Mouse (Mus musculus) urinary bladder, postnatal 14 days (tissue): ENCODE measurements around the gene Tmprss9.

Source experiments
- DNase-seq: peaks from one replicate; pipeline ENCODE4 v3.0.0; 2021; ENCODE audit warnings: low spot score

The Tmprss9 gene

DNA sequence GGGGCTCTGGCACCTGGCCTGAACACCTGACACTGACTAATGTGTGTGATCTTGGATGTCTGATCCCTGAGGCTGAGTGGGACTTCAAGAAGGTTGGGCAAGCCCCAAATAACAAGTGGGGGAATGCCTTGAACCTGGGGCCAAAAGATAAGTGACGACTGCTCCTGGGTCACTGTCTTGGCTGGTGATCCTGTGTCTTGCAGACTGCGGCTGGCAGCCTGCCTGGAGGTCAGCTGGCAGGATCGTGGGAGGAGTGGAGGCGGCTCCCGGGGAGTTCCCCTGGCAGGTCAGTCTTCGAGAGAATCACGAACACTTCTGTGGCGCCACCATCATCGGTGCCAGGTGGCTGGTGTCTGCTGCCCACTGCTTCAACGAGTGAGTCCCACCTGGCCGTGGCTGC, 15.5 kb downstream of the Tmprss9 start:
- peak; percentile 49 for DNase-seq

DNA sequence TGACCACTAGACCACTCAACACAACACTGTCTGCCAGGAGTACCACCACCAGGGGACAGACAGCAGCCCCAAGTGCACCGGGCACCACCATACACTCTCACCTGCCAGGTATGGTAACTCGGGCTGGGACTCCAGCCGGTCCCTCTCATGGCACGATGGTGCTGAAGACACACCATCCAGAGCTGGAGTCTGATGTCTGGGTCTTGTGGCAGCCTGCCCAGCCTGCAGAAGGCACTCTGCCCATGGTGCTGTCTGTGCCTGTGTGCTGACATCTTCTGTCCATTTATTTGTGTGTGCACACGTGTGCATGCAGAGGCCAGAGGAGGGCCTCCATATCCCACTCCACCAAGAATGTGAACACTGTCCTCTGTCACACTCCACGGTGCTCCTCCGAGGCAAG, 23.5 kb downstream of the Tmprss9 start:
- no peak for DNase-seq

DNA sequence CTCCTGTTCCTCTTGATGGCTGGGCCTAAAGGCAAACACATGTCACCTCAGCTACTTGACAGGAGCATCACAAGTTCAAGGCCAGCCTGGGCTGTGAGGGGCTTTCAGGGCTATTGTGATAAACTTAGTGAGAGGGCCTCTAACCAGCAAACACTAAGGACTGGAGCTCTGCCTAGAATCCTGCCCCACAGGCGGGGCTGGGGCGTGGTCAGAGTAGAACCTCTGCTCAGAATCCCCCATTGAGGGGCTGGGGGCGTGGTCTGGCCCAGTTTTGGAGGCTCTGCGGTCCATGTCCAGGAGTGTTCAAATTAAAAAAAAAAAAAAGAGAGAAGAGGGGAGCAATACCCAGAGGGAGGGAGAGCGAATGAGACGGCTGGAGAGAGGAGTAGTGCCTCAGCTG, 24.0 kb downstream of the Tmprss9 start:
- no peak for DNase-seq

DNA sequence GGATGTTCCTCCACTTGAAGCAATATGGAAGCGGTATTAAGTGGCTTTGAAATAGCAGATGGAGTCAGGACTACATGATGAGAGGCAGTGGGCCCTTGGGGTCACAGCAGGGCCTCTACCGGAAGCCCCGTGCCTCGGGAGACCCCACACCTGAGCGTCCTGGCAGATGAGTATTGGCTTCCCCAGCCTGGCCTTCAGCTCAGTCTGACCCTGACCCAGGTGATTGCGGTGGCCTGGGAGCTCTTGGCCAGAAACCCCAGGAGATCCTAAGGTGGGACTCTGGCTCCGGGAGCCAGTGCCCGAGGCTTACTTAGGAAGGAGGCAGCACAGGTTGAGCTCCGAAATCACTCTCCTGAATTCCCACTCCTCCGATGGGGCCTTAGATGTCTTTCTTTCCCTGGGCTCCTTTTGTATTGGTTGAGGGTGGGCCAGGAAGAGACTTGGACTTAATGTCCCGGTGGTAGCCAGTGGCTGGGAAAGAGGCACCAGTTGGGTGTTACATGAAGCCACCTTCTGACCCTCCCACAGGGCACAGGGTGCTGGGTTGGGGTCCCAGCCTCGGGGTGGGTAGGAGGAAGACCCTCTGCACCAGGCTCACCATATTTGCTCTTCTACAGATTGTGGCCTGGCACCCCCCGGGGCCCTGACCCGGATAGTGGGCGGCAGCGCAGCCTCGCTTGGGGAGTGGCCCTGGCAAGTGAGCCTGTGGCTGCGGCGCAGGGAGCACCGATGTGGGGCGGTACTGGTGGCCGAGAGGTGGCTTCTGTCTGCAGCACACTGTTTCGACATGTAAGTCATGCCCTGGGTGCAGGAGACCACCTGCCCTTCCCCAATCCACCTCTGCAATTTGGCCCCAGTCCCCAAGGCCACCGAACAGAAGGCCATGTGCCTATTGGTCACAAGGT, 25.2 kb downstream of the Tmprss9 start:
- no peak for DNase-seq

DNA sequence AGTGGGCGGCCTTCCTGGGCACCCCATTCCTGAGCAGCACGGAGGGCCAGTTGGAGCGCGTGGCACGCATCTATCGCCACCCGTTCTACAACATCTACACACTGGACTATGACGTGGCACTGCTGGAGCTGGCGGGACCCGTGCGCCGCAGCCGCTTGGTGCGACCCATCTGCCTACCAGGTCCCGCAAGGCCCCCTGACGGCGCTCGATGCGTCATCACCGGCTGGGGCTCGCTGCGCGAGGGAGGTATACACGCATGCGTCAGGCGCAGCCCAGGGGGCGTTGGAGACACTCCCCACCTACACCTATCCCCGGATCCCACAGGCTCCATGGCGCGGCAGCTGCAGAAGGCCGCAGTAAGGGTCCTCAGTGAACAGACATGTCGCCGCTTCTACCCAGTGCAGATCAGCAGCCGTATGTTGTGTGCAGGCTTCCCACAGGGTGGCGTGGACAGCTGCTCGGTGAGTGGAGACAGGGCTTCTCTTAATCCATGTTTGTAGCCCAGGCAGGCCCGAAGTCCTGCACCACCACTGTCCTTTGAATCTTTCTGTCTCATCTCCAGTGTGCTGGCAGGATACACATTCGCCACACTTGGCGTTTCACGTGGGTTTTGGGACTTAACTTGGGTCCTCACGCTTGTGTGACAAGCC, 26.3 kb downstream of the Tmprss9 start:
- DNase-seq, result no peak

DNA sequence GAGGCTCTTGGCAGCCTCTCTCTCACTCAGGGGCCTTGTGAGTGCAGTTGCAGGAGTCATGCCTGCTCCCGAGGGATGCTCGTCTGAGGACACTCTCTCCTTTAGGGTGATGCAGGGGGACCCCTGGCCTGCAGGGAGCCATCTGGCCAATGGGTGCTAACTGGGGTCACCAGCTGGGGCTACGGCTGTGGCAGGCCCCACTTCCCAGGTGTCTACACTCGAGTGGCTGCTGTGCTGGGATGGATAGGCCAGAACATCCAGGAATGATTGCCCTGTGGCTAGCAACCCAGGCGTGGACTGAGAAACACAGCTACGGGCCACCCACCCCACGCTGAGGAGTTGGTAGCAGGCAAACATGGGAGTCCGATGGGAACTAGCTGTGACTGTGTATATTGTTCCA, 27.4 kb downstream of the Tmprss9 start:
- no peak for DNase-seq

DNA sequence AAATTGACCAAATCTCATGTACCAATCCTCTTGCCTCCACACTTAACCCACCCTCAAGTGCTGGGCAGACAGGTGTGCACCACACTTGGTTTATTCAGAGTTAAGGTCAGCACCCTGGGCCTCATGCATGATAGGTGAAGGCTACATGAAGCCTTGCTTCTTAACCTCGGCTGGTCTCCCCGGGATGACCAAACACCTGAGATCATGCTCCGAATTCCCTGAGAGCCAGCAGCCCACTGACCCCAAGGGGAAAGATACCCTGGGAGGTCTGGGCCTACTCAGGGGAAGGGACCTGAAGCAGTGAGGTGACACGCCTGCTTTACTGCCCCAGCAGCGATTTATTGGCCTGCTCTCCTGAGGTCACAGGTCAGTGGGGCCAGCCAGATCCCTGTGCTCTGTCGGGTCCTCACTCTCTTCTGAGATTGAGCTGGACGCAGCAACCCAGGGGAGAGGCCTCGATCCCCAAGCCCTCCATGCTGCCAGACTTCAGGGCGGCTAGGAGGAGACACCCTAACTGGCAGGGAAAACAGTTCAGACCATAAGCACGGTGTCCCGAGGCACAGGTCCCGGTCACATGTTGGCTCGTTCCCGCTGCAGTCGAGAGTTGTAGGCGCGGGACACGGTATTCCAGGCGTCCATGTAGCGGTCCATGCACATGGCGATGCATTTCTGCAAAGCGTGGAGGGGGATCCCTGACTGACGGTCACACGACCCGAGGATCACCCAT, 28.1 kb downstream of the Tmprss9 start:
- no peak for DNase-seq

DNA sequence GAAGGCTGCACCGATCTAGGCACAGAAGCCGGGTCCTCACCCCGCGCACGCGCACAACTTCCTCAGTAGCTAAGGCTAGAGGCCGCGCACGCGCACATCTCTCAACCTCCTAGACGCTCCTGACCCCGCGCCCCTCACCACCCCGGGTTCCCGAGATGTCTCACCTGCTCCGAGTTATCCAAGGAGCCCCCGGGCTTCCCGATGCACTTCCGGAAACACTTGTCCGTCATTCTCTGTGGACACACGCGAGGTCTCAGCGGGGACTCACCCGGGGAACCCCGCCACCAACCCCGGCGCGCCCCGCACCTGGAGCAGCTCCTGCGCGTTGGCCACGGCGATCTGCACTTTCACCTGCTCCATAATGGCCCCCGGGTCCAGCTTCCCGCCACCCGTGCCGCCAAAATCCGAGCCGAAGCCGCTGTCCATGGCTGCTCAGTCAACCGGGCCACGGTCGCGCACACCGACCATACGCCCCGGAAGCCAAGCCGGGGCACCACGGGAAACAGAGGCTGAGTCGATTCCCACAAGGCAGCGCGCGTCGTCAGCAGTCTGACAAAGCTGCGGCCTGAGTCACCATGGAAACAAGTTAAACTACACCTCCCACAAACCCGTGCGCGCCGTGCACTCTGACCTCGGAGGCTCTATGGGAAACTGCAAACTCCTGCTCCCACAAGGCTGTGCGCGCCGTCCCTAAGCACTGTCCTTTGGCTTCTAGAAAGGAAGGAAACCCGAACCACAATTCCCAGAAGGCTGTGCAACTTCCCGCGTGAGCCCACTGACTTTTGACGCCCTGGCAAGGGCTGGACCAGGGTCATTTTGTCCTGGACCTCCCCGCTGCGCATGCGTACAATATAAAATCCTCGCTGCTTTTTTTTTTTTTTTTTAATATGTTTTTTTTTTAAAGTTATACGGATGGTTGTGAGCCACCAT, 28.9 kb downstream of the Tmprss9 start, which contains the start of gene Timm13:
Timm13 (minus strand) TSS at position 652 of the 930 bp plus-strand sequence.
- peak; percentile 97 for DNase-seq

DNA sequence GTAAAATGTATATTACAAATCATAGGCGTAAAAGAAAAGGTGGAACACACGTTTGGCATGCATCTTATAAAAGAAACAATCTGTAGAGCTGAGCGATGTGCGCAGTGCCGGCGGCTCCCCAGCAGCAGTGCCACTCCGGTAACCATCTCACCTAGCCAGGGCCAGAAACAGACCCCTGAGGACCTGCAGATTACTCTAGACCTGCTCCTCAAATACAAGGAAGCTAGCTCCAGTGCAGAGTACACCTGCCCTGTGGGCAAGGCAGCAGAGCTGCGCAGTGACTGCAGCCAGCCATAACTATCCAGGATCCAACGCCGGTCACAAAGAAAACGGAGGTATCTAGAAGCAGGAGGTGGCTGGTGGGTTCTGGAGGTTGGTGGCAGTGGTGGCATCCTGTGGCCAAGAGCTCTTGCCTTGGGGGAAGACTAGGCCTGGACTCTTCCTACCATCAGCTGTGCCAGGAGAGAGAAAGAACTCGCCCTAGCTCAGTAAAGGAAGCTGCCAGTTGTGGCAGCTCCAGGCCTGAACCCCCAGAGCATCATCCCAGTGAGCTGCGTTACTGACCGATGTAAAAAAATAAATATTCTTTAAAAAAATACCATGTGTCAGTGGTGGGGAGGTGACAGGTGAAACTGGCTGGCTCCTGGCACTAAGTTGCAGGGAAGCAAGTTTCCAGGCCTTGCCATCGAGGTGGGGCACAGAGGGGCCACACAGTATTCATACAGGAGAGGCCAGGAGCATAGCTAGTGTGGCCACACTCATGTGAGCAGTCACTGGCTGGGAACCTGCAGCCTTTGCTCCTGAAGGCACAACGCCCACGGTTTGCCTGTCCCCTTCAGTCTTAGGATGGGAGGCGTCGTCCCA, 30.0 kb downstream of the Tmprss9 start:
- DNase-seq, result no peak

DNA sequence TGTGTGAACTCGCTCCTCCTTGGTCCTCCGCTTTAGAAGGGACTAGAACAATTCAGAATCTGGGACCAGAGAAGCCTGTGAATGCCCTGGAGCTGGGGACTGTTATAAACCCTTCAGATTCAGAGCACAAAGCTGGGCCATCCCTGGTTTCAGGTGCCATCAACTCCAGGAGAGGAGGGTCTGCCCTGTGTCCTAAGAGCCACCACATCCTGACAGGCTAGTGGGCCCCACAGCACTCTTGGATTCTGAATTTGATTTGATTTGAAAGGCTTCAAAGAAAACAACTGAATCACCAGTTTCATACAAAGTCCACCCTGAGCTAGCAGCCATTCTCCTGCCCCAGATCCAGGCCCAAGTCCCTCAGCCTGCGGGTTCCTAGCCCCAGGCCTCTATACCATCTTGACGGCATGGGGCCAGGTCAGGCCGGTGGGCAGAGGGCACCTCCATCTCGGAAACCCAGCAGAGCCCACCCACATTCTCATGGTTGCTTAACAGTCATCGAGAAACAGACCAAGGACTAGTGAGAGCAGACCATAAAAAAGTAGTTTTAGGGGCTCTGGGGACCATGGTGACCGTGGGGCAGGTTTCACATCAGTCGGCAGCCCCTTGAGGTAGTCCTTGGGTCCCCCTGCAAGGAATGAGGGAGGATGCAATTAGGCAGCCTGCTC, 30.8 kb downstream of the Tmprss9 start:
- DNase-seq, result no peak

DNA sequence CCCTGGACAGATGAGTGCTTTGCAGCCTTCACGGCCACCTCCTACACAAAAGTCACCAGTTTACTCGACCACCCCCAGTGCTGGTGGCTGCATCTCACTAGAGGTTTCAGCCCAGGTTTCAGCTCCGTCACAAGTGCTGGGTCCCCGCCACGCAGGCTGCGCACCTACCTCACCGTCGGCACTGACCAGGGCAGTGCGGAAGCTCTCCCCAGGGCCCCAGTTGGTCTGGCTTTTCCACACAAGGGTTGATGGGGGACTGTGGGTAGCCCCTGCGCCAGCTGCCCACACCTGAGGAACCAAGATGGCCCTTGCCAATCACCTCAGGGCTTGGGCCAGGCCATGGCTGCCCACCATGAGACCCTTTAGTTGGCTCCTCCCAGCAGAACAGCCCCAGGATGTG, 31.6 kb downstream of the Tmprss9 start:
- no peak for DNase-seq

DNA sequence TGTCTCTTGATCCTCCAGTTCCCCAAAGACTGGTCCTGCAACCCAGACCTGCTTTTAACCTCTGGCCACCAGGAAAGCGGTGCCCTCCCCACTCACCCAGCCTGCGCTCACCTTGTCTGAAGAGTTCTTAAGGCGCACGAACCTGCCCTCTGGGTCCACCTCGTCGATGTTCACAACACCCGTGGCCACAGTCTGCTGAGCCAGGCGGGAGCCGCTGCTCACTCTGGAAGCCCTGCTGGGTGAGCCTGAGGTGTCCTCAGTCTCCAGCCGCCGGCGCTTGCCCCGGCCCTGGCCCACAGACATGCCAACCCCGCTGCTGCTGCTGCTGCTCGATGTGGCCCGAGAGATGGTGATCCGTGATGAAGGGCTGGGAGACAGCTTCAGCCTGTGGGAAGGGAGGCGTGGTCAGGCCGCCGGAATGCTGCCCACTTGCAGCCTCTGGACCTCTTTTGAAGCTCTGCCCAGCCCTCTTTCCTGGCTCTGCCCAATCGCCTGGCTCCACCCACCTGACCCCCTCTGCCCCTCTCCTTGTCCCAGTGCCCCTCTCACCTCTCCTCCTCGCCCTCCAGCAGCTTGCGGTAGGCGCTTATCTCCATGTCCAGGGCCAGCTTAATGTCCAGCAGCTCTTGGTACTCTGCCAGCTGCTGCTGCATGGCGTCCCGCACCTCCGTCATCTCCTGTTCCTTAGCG, 32.5 kb downstream of the Tmprss9 start:
- no peak for DNase-seq

DNA sequence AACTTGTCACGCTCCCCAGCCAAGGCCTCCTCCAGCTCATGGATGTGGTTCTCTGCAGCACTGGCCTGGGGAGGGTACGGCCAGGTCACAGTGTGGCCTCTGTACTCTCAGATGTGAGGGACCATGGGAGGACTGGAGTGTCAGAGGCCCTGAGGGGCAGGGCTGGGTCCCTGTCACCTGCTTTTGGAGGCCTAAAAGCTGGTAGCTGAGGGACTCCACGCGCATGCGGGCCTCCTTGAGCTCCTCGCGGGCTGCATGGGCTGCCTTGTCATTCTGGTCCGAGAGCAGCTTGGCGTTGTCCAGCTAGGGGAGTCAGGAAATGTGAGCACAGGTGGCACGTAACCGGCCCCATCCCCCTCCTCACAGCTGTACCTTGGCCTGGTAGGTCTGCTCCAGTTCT, 33.1 kb downstream of the Tmprss9 start:
- no peak for DNase-seq

DNA sequence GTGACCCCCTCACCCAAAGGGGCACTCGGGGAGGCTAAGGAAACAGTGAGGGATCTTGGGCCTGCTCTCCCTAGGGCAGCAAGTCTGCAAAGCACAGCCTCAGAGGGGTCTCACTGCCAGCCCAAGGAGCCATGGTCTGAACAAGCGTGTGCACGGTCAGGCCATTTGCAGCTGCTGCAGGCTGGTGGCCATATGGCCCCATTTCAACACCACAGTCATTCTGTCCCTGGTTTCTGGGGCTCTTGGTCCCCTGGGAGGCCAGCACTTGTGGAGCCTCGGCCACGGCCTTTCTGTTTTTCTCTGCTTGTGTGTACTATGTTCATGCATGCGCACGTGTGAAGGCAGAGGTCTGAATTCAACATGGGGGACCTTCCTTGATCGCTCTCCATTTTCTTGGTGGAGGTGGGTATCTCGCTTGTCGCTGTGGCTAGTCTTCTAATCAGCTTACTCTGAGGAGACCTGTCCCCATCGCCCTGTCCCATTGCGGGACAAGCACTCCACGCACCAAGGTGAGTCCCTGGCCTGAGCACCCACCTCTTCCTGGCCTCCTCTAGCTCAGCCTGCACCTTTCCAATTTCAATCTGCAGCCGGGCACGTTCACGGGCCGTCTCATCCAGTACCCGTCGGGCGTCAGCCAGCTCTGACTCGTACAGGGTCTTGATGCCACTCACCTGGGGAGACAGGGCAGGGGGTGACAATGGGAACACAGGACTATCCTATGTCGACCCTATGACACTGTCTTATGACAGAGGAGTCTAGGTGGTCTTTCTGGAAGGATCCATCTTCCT, 37.9 kb downstream of the Tmprss9 start:
- no peak for DNase-seq

DNA sequence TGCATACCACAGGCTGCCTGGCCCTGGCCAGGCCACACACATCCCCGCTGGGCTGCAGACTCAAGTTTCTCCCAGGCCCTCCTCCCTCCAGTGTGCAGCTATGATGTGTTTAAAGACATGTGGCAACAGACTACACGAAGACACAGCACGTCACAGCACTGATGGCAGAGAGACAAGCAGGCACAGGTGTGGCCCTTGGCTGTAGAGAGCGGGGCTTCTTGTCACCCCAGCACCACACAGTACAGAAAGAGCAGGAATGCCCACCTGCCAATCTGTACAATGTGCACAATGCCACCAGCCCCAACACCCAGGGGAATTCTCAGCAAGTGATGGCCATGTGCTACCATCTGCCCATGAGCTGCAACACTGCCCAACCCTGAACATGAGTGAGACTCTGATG, 39.7 kb downstream of the Tmprss9 start:
- no peak for DNase-seq

DNA sequence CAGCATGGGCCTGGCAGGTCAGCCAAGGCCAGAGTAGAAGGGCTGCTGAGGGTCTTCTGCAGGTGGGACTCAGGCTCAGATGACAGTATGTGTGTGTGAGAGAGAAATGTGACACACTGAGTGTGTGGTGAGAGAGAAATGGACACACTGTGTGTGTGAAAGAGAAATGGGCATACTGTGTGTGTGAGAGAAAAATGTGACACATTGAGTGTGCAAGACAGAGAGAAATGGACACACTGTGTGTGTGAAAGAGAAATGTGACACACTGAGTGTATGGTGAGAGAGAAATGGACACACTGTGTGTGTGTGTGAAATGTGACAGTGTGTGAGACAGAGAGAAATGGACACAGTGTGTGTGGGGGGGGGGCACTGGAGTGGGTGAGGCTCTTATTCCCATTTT, 40.2 kb downstream of the Tmprss9 start:
- DNase-seq, result no peak

DNA sequence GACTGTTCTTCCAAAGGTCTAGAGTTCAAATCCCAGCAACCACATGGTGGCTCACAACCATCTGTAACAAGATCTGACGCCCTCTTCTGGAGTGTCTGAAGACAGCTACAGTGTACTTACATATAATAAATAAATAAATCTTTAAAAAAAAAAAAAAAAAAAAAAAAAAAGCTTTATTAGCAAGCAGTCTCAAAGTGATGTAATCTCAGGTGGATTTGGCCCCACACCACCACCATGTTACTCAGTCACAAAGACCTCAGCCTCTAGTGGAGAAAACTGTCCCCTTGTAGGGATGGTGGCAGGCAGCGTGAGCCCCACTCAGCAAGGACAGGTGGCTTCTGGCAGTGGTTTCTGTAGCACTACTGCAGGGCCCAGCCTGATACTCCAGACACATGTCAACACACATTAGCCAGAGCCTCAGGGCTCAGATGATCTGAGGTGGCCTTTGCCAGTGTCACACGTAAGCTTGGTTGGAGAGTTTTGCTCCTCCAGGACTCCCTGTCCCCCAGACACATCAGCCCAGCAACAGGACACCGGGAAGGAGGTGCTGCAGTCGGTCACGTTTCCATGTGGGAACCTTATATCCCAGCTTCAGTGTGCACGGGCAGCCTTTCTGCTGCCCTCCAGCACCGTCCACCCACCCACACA, 41.8 kb downstream of the Tmprss9 start:
- no peak for DNase-seq

DNA sequence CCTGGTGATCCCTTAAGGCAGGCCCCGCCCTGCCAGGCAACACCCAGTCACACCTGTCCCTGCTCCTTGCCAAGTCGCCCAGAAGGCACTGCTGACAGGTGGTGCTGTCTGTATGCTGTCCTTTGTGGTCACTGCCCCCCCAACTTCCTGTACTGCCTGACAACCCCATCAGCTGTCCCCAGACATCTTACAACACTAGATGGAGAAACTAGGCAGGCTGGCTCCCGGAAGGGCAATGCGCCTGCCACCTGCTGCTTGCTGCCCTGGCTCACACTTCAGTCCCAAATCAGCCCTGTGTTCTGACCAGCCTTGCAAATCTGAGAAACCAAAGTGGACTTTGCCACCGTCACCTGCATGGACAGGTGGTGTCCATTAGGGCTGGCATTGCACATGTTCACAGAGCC, 42.6 kb downstream of the Tmprss9 start:
- DNase-seq, result no peak
